Mouse (Mus musculus) limb, embryonic 11.5 days (tissue): Measurements from ENCODE around the gene Cbx1. TPM values are rescaled to one million over a fixed set of nuclear protein-coding genes. Genes with fewer than 3 reads are reported as not detected.
A peak's percentile ranks its signal among the peaks of the same experiment; 100 is the strongest.

ENCODE experiments used
- ATAC-seq: fragments of 200-750 bp; cut with Nextera tagmentation; 2 replicates; pipeline ENCODE4 v1.8.0; 2017; ENCODE audit warnings: low read depth; ENCODE audit not compliant: insufficient number of reproducible peaks, low FRiP score, low TSS enrichment
- DNase-seq: peaks from one replicate; pipeline ENCODE4 v3.0.0-alpha.2; 2015; ENCODE audit warnings: low spot score
- H3K27ac ChIP-seq: fragments of 300-500 bp; sonication (generic); replicated peaks from 2 replicates; pipeline ENCODE4 v1.5.1; 2014; ENCODE audit warnings: low read depth, mild to moderate bottlenecking, low read length
- H3K27me3 ChIP-seq: fragments of 300-500 bp; sonication (generic); 2 replicates; pipeline ENCODE4 v1.6.1; 2014; ENCODE audit warnings: mild to moderate bottlenecking, low read length, mixed read lengths; ENCODE audit not compliant: control insufficient read depth, insufficient read depth
- H3K36me3 ChIP-seq: fragments of 300-500 bp; sonication (generic); 2 replicates; pipeline ENCODE4 v1.6.1; 2014; ENCODE audit warnings: mild to moderate bottlenecking, low read length, moderate library complexity, mixed read lengths; ENCODE audit not compliant: control insufficient read depth, insufficient read depth
- H3K4me1 ChIP-seq: fragments of 300-500 bp; sonication (generic); 2 replicates; pipeline ENCODE4 v1.6.1; 2014; ENCODE audit warnings: low read length, mixed read lengths; ENCODE audit not compliant: control insufficient read depth, insufficient read depth
- H3K4me2 ChIP-seq: fragments of 300-500 bp; sonication (generic); 2 replicates; pipeline ENCODE4 v1.6.1; 2014; ENCODE audit warnings: low read depth, mild to moderate bottlenecking, moderate library complexity; ENCODE audit not compliant: severe bottlenecking
- H3K4me3 ChIP-seq: fragments of 300-500 bp; sonication (generic); 2 replicates; pipeline ENCODE4 v1.5.1; 2014; ENCODE audit warnings: low read depth, low read length
- H3K9ac ChIP-seq: fragments of 300-500 bp; sonication (generic); 2 replicates; pipeline ENCODE4 v1.6.1; 2014; ENCODE audit warnings: mild to moderate bottlenecking, low read length
- H3K9me3 ChIP-seq: fragments of 300-500 bp; sonication (generic); 2 replicates; pipeline ENCODE4 v1.6.1; 2016; ENCODE audit warnings: low read length; ENCODE audit not compliant: control insufficient read depth
- WGBS: fragments of 180-500 bp; shearing (Covaris S2); extraction: QIAGEN DNeasy Blood & Tissue Kit; methylation state at CpG from one replicate; pipeline ENCODE4 v1.1.7; 2014; 5-methylcytosine and 5-hydroxymethylcytosine counted together
- microRNA counts: library from miRNA; unstranded; fragments of <30 nt; microRNA quantifications from one replicate; lab custom pipeline; 2016
- microRNA-seq: library from miRNA; unstranded; fragments of <30 nt; microRNA quantifications from one replicate; pipeline ENCODE4, GENCODE M21; 2016
- polyA plus RNA-seq: library from polyadenylated mRNA; unstranded; fragments of >200 nt; fragmentation: Nextera tagmentation; extraction: Ambion mirVana; gene quantifications from 2 replicates; pipeline ENCODE4 v1.2.1, GENCODE M21; 2014

The Cbx1 gene
- polyA plus RNA-seq, 1 experiment from 2014 or later: 172 TPM

DNA sequence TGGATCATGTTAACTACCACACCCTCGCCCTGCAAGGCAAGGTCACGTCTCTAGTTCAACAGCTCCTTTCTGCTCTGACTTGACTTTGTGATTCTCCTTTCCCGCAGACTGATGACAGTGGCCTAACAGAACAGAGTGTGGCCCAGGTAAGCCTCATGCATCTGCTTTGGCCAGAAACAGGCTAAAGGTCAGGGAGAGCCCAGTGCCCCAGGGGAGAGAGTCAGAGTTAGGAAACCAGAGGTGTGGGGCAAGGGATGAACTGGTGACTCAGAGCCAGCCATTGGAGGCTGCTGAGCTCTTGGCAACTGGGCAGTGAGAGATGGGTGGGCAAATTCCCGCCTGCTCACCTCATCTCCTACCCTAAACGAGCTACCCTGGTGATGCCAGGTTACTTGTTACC is 68.5 kb downstream of the Cbx1 start:
- H3K9me3 ChIP-seq: no peaks in the 10 kb centered on the region
- 0 out of 2 replicates have a peak, but pooled peaks cover 2% of the 10 kb centered on the region for H3K4me1 ChIP-seq
- no peak overlapping the region for H3K4me2 ChIP-seq
- no peaks in the 10 kb centered on the region for H3K36me3 ChIP-seq
- no peak overlapping the region for H3K4me3 ChIP-seq
- WGBS: 75% methylated on average over 5 of the region's 5 CpGs
- H3K9ac ChIP-seq: no peak overlapping the region
- ATAC-seq (no peak), DNase-seq (no peak)
- H3K27me3 ChIP-seq: no peaks in the 10 kb centered on the region
- H3K27ac ChIP-seq: no peak overlapping the region

MicroRNAs within 50 kb of the gene (microRNA counts, 519-probe panel; counts per million panel counts)
- 4,654 counts per million, percentile 74 among the panel's probes with 10 or more counts for microRNA mmu-miR-152 (lab: Ali Mortazavi, UCI)

Small RNAs within 50 kb of the gene (microRNA-seq; reads per million reads assigned to microRNA genes)
- gene Mir152: 75.7 reads per million, percentile 45 among the genes with 10 or more reads in this experiment

Other genes with a start within 250 kb of the Cbx1 start
- gene Snx11, start 11.6 kb upstream of the Cbx1 start, polyA plus RNA-seq: 10.3 and 11.3 TPM in 2 replicates
- gene Nfe2l1, start 40.8 kb downstream of the Cbx1 start, polyA plus RNA-seq: 30.1 and 33.7 TPM in 2 replicates
- gene Copz2, start 60.7 kb downstream of the Cbx1 start, polyA plus RNA-seq: 53.8 and 56.8 TPM in 2 replicates
- 72.5 and 77.0 TPM in 2 replicates for gene Cdk5rap3, start 127.4 kb downstream of the Cbx1 start, polyA plus RNA-seq
- gene Prr15l, start 139.0 kb downstream of the Cbx1 start, polyA plus RNA-seq: 0.35 and 0.97 TPM in 2 replicates
- gene Pnpo, start 154.9 kb downstream of the Cbx1 start, polyA plus RNA-seq: 25.5 and 27.5 TPM in 2 replicates
- 23.4 and 25.8 TPM in 2 replicates for gene Sp2, start 193.8 kb downstream of the Cbx1 start, polyA plus RNA-seq
- gene Sp6, start 224.3 kb downstream of the Cbx1 start, polyA plus RNA-seq: 2.1 and 2.4 TPM in 2 replicates
- gene Scrn2, start 240.8 kb downstream of the Cbx1 start, polyA plus RNA-seq: 31.9 and 34.4 TPM in 2 replicates